Mouse (Mus musculus) forebrain, embryonic 16.5 days (tissue): ENCODE measurements around the gene Rhbdd2. TPM values are rescaled to one million over a fixed set of nuclear protein-coding genes. Genes with fewer than 3 reads are reported as not detected.

Experiments
- ATAC-seq: fragments of 200-750 bp; cut with Nextera tagmentation; 2 replicates; pipeline ENCODE4 v1.8.0; 2017; ENCODE audit warnings: mild to moderate bottlenecking, moderate library complexity
- H3K27ac ChIP-seq: fragments of 300-500 bp; sonication (generic); 2 replicates; pipeline ENCODE4 v1.5.1; 2014; ENCODE audit warnings: low read length, control low read depth
- H3K27me3 ChIP-seq: fragments of 300-500 bp; sonication (generic); replicated peaks from 2 replicates; pipeline ENCODE4 v1.6.1; 2014; ENCODE audit warnings: low read length; ENCODE audit not compliant: control insufficient read depth, insufficient read depth
- H3K36me3 ChIP-seq: fragments of 300-500 bp; sonication (generic); 2 replicates; pipeline ENCODE4 v1.6.1; 2014; ENCODE audit not compliant: control insufficient read depth, insufficient read depth
- H3K4me1 ChIP-seq: fragments of 300-500 bp; sonication (generic); replicated peaks from 2 replicates; pipeline ENCODE4 v1.6.1; 2014; ENCODE audit warnings: low read length; ENCODE audit not compliant: control insufficient read depth, insufficient read depth
- H3K4me2 ChIP-seq: fragments of 300-500 bp; sonication (generic); 2 replicates; pipeline ENCODE4 v1.6.1; 2014; ENCODE audit warnings: mild to moderate bottlenecking, low read length, control low read depth
- H3K4me3 ChIP-seq: fragments of 300-500 bp; sonication (generic); replicated peaks from 2 replicates; pipeline ENCODE4 v1.5.1; 2014; ENCODE audit warnings: mild to moderate bottlenecking, low read length, control low read depth
- H3K9ac ChIP-seq: fragments of 300-500 bp; sonication (generic); replicated peaks from 2 replicates; pipeline ENCODE4 v1.6.1; 2014; ENCODE audit warnings: low read depth, low read length, control low read depth
- H3K9me3 ChIP-seq: fragments of 300-500 bp; sonication (generic); 2 replicates; pipeline ENCODE4 v1.6.1; 2016; ENCODE audit warnings: low read length; ENCODE audit not compliant: control insufficient read depth
- WGBS: fragments of 180-500 bp; shearing (Covaris S2); extraction: QIAGEN DNeasy Blood & Tissue Kit; methylation state at CpG from one replicate; pipeline ENCODE4 v1.1.7; 2014; 5-methylcytosine and 5-hydroxymethylcytosine counted together
- polyA plus RNA-seq: library from polyadenylated mRNA; unstranded; fragments of >200 nt; fragmentation: Nextera tagmentation; extraction: Ambion mirVana; gene quantifications from 2 replicates; pipeline ENCODE4 v1.2.1, GENCODE M21; 2015

Gene Rhbdd2
- polyA plus RNA-seq, 1 experiment from 2014 or later: 72.2 TPM

- Histone ChIP-seq H3K4me1 (peaks cover 15% of the 10 kb centered on the region), H3K36me3 (no peaks in the 10 kb centered on the region), H3K27ac (no peak overlapping the region), H3K4me3 (no peak overlapping the region), H3K27me3 (no peaks in the 10 kb centered on the region), H3K4me2 (no peak overlapping the region), H3K9ac (no peak overlapping the region), H3K9me3 (no peaks in the 10 kb centered on the region)
- WGBS: 44% methylated on average over 5 of the region's 5 CpGs
- ATAC-seq: no peak
These were observed 40.6 kb downstream of the Rhbdd2 start for GRCm38 (mm10) chr5:135672980-135673379.

- peak; percentile 38; the same call in 1 of the 2 replicates for ATAC-seq
These were observed 41.9 kb downstream of the Rhbdd2 start for GRCm38 (mm10) chr5:135674349-135674775.

GRCm38 (mm10) chr5:135674821-135675220 lies 42.4 kb downstream of the Rhbdd2 start:
- H3K9me3 ChIP-seq: no peaks in the 10 kb centered on the region
- peak overlapping the region; percentile 54 for H3K4me2 ChIP-seq
- ATAC-seq: peak; percentile 87
- H3K27me3 ChIP-seq: no peaks in the 10 kb centered on the region
- peak overlapping the region; percentile 12; the same call in 1 of the 2 replicates for H3K9ac ChIP-seq
- 0% methylated on average over 9 of the region's 11 CpGs for WGBS
- H3K4me1 ChIP-seq: peaks cover 15% of the 10 kb centered on the region
- no peaks in the 10 kb centered on the region for H3K36me3 ChIP-seq
- peak overlapping the region; percentile 61; the same call in 1 of the 2 replicates for H3K27ac ChIP-seq
- H3K4me3 ChIP-seq: peak overlapping the region; percentile 26

More at GRCm38 (mm10) chr5:135674349-135674775, 41.9 kb downstream of the Rhbdd2 start:
- H3K9ac ChIP-seq: no peak overlapping the region
- H3K4me1 ChIP-seq: peaks cover 15% of the 10 kb centered on the region
- no peaks in the 10 kb centered on the region for H3K27me3 ChIP-seq
- no peak overlapping the region; the same call in 1 of the 2 replicates for H3K4me2 ChIP-seq
- no peaks in the 10 kb centered on the region for H3K9me3 ChIP-seq
- H3K4me3 ChIP-seq: no peak overlapping the region
- H3K36me3 ChIP-seq: no peaks in the 10 kb centered on the region
- WGBS: 12% methylated on average over 3 of the region's 3 CpGs
- H3K27ac ChIP-seq: no peak overlapping the region

DNA sequence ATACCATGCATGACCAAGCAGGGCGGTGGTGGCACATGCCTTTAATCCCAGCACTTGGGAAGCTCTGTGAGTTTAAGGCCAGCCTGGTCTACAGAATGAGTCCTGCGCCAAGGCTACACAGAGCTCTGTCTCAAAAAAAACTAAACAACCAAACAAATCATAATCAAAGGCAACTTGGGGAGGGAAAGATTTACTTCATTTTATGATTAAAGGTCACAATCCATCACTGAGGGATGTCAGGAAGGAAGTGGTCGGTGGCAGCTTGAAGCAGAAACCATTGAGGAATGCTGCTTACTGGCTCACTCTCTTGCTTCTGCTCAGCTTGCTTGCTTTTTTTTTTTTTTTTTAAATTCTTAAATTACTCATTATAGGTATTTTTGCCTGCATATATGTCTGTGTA lies 44.3 kb downstream of the Rhbdd2 start:
- Histone ChIP-seq H3K4me1 (peaks cover 15% of the 10 kb centered on the region), H3K27ac (no peak overlapping the region), H3K9ac (no peak overlapping the region), H3K9me3 (no peaks in the 10 kb centered on the region), H3K36me3 (no peaks in the 10 kb centered on the region), H3K4me2 (no peak overlapping the region), H3K4me3 (no peak overlapping the region), H3K27me3 (no peaks in the 10 kb centered on the region)
- 83% methylated on average over 3 of the region's 3 CpGs for WGBS
- ATAC-seq: no peak

- no peak overlapping the region for H3K4me2 ChIP-seq
- H3K27me3 ChIP-seq: no peaks in the 10 kb centered on the region
- no peaks in the 10 kb centered on the region for H3K9me3 ChIP-seq
- no peaks in the 10 kb centered on the region for H3K36me3 ChIP-seq
- no peak overlapping the region for H3K4me3 ChIP-seq
- H3K27ac ChIP-seq: no peak overlapping the region
- H3K9ac ChIP-seq: no peak overlapping the region
- 75% methylated on average over 2 of the region's 2 CpGs for WGBS
- peaks cover 15% of the 10 kb centered on the region for H3K4me1 ChIP-seq
- ATAC-seq: no peak
These were observed 44.8 kb downstream of the Rhbdd2 start for GRCm38 (mm10) chr5:135677251-135677650.

DNA sequence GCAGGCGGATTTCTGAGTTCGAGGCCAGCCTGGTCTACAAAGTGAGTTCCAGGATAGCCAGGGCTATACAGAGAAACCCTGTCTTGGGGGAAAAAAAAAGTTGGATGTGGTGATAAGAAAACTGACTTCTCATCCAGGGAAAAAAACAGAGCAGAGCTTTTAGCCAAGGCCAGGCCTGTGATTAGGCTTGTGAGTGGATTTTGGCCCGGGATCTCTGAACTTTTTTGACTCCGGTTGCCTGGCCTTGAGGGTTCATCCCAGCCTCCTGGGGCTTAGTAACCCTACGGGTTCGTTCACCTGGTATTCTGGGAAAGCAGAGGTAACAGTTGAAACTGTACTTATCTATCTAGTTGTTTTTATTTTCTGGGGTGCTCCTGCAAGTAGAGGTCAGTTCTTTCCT lies 46.1 kb downstream of the Rhbdd2 start:
- Histone ChIP-seq H3K4me1 (peaks cover 15% of the 10 kb centered on the region), H3K4me3 (no peak overlapping the region), H3K9ac (no peak overlapping the region), H3K9me3 (no peaks in the 10 kb centered on the region), H3K36me3 (no peaks in the 10 kb centered on the region), H3K4me2 (no peak overlapping the region), H3K27me3 (no peaks in the 10 kb centered on the region), H3K27ac (no peak overlapping the region)
- WGBS: 95% methylated on average over 6 of the region's 6 CpGs
- ATAC-seq: no peak

- no peak overlapping the region for H3K9ac ChIP-seq
- no peaks in the 10 kb centered on the region for H3K4me1 ChIP-seq
- H3K9me3 ChIP-seq: no peaks in the 10 kb centered on the region
- no peak overlapping the region for H3K4me2 ChIP-seq
- no peaks in the 10 kb centered on the region for H3K27me3 ChIP-seq
- H3K27ac ChIP-seq: no peak overlapping the region
- 79% methylated on average over 6 of the region's 6 CpGs for WGBS
- H3K36me3 ChIP-seq: no peaks in the 10 kb centered on the region
- H3K4me3 ChIP-seq: no peak overlapping the region
- ATAC-seq: no peak
These were observed 48.6 kb downstream of the Rhbdd2 start for GRCm38 (mm10) chr5:135680967-135681545.

DNA sequence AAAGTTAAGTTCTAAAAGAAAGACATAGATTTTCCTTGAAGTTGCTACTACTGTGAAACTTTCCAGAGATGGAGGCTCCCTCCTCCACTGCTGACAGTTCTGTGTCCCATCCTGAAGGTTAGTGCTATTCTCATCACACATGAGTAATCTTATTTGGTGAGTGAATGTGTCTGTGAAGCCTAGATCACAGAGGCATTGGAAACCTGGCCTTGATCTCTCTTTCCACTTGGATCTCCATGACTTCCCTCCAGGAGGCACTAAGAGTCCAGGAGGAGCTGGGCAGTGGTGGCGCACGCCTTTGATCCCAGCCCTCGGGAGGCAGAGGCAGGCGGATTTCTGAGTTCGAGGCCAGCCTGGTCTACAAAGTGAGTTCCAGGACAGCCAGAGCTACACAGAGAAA lies 49.6 kb downstream of the Rhbdd2 start:
- Histone ChIP-seq H3K4me2 (no peak overlapping the region), H3K4me1 (no peaks in the 10 kb centered on the region), H3K27ac (no peak overlapping the region), H3K9me3 (no peaks in the 10 kb centered on the region), H3K27me3 (no peaks in the 10 kb centered on the region), H3K4me3 (no peak overlapping the region), H3K9ac (no peak overlapping the region), H3K36me3 (no peaks in the 10 kb centered on the region)
- 94% methylated on average over 4 of the region's 5 CpGs for WGBS
- ATAC-seq: no peak

DNA sequence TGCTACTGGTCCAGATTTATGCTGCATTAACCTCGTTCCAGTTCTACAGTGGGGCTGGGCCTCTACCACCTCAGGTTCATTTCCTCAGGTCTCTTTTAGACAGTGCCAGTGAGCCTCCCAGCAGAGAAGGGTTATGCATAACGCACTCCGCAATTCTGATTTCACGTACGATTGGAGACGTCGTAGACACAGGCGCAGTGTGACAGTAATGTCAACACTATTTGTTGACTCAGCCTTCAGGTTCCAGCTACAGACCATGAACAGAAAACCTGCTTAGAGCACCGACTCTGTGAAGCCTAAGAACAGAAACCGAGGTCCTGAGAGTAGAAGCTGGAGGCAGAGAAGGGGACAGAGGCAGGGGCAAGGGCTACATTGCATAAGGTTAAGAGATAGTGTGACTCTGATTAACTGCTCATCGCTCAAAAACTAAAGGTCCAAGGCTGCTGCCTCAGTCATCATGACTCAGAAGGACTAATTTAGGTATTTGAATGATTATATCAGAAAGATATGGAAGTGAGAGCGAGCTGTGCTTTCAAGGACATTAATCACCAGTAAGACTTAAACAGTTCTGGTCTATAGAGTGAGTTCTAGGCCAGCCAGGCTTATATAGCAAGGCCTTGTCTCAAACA lies 50.6 kb downstream of the Rhbdd2 start:
- WGBS: 92% methylated on average over 12 of the region's 12 CpGs
- ATAC-seq: no peak

More for the DNA sequence above, 50.6 kb downstream of the Rhbdd2 start:
- Histone ChIP-seq H3K9ac (no peak overlapping the region), H3K4me3 (no peak overlapping the region), H3K27me3 (no peaks in the 10 kb centered on the region), H3K4me2 (no peak overlapping the region), H3K9me3 (no peaks in the 10 kb centered on the region), H3K36me3 (no peaks in the 10 kb centered on the region), H3K27ac (no peak overlapping the region), H3K4me1 (no peaks in the 10 kb centered on the region)
